Mouse (Mus musculus) layer of hippocampus, adult 9-11 months (tissue): ENCODE measurements around the gene Cd53.

Experiments
- DNase-seq: peaks from one replicate; pipeline ENCODE4 v3.0.0; 2022

Gene Cd53

GRCm38 (mm10) chr3:106789930-106790329 is at the start of gene Cd53:
TSS of gene Cd53 (minus strand) at chr3:106790149.
- peak; percentile 48 for DNase-seq

- no peak for DNase-seq
Measured at GRCm38 (mm10) chr3:106832107-106832506, 42.2 kb upstream of the Cd53 start.

- no peak for DNase-seq
Measured at GRCm38 (mm10) chr3:106826187-106826586, 36.2 kb upstream of the Cd53 start, which contains the start of gene Olfr266. TSS of gene Olfr266 (minus strand) at chr3:106826287.

- DNase-seq, result no peak
Measured at GRCm38 (mm10) chr3:106817676-106818075, 27.7 kb upstream of the Cd53 start.

- no peak for DNase-seq
Measured at GRCm38 (mm10) chr3:106808972-106809695, 19.2 kb upstream of the Cd53 start.

- DNase-seq, result no peak
Measured at GRCm38 (mm10) chr3:106798079-106798478, 8.1 kb upstream of the Cd53 start.

DNA sequence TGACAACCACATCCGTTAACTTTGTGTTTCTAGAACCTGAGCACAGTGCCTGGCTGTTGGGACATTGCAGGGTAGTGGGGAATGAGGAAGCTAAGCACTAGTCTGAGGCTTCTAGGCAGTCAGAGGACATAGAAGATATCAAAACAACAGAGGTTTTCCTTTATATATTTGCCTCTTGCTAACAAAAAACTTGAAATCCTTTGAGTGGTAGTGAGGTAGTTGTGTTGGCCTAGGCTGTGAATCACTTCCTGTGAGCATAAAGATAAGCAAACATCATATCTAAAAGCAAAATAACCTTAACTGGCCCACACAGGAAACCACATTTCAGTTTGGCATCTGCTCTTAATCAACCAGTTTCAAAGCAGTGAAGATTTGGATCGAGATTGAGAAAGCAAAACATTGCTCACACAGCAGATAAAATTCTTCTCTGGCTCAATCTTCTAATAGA is 1.5 kb downstream of the Cd53 start:
- no peak for DNase-seq

- no peak for DNase-seq
Measured at GRCm38 (mm10) chr3:106787972-106788371, 2.0 kb downstream of the Cd53 start.

DNA sequence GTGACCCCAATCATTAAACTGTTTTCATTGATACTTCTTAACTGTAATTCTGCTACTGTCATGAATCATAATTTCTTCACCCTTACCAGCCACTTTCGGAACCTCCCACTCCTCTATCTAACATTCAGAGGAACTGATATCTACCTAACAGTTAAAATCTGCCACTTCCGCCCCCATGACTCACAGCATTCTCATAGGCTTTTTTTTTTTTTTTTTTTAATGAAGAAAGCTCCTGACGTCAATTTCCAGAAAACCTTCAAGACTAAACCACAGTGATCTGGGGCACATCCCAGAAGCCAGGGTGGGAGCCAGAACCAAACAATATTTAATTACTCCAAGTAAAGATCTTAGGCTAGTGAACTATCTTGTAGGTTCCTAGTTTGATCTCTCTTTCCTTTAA is 4.8 kb downstream of the Cd53 start:
- no peak for DNase-seq

- no peak for DNase-seq
Measured at GRCm38 (mm10) chr3:106771834-106772233, 18.1 kb downstream of the Cd53 start.

DNA sequence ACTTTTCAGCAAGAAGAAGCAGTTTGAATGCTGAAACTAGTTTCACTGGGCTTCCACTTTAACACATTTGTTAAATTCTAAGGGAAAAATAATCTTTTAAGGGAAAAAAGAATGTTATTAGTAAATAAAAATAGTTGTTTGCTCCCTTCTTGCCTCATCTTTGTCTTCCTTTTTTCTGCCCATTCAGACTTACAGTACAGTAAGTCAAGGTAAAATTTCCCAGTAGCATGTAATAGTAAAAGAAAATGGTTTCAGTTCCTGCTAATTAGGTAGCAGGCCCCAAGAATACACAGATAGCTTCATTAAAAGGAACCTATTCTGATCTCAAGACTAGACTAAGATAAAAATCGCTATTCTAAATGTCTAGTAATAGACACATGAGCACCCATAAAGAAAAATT is 34.1 kb downstream of the Cd53 start:
- DNase-seq, result no peak

DNA sequence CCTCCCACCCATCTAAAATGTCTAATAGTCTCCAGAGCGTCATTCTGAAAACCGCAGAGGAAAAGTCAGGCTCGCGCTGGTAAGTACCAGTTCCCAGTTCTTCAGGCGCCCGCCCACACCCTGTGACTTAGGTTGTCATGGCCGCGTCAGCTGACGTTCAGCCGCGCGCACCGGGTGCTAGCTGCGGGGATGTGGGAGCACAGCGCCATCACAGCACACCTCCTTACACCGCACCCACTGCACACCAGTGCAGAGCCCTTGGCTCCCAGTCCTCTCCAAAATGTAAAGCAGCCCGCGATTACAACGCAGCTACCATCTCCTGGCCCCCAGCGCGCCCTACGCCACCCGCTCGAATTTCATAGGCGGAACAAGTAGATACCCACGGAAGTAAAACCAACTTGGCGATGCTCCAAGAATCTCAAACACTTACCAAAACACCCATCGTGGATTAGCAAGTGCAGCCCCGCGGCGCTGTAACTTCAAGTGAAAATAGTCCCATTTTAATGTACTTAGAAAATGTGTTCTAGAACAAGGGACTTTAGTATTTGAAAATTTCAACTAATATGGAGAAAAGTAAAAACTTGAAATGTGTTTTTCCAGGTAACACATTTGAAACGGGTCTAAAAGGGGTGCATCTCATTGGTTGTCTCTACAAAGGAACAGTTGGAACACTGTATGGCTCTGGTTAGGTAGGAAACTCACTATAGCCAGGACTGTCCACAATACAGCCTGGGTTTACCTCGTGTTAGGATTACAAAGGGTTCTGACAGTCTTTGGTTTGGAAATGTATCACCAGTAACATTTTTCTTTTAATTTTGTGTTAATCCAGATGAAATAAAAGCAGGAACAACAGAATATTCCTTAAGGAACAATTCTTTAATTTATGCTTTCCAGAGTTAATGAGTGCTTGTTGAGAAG is 67.7 kb downstream of the Cd53 start:
- peak; percentile 94 for DNase-seq

DNA sequence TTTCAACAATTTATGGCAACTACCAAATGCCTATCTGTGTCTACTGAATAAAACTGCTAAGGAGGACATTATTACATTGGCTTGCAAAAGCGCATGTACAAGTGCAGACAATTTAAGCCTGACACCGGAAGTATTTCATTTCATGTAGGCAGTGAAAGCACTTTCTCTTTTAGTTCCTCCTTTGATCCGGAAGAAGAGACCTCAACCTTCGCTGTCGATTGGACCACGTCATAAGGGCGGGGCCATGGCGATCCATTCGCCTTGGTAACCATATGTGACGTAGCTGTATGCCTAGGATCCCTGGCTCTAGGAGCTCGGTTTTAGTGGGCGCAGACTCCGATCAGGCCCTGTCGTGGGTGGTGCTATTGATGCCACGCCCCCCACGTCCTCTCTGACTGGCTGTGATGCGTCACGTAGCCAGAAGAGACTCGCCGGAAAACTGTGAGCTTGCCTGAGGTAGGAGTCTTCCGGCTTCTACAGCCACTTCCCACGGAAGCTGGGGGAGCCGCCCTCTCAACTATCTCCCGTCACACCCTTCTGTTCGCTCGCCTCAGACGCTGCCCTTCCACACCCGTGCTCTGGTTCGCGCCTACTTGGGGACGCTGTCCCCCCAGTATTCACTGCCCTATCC is 68.4 kb downstream of the Cd53 start:
- peak; percentile 99 for DNase-seq
